Mouse (Mus musculus) midbrain, embryonic 13.5 days (tissue): ENCODE data around the gene Mansc4. TPM values are rescaled to one million over a fixed set of nuclear protein-coding genes. Genes with fewer than 3 reads are reported as not detected.

ENCODE experiments used
- ATAC-seq: fragments of 200-750 bp; cut with Nextera tagmentation; 2 replicates; pipeline ENCODE4 v1.8.0; 2017; ENCODE audit warnings: mild to moderate bottlenecking, moderate TSS enrichment, moderate library complexity
- H3K27ac ChIP-seq: fragments of 300-500 bp; sonication (generic); 2 replicates; pipeline ENCODE4 v1.5.1; 2015; ENCODE audit warnings: inconsistent platforms, mild to moderate bottlenecking, moderate library complexity
- H3K27me3 ChIP-seq: fragments of 300-500 bp; sonication (generic); 2 replicates; pipeline ENCODE4 v1.6.1; 2015; ENCODE audit warnings: mild to moderate bottlenecking, inconsistent platforms
- H3K36me3 ChIP-seq: fragments of 300-500 bp; sonication (generic); 2 replicates; pipeline ENCODE4 v1.6.1; 2015; ENCODE audit warnings: mild to moderate bottlenecking, inconsistent platforms
- H3K4me1 ChIP-seq: fragments of 300-500 bp; sonication (generic); replicated peaks from 2 replicates; pipeline ENCODE4 v1.6.1; 2015; ENCODE audit warnings: inconsistent platforms
- H3K4me2 ChIP-seq: fragments of 300-500 bp; sonication (generic); replicated peaks from 2 replicates; pipeline ENCODE4 v1.6.1; 2015; ENCODE audit warnings: moderate library complexity, mild to moderate bottlenecking, inconsistent platforms
- H3K4me3 ChIP-seq: fragments of 300-500 bp; sonication (generic); replicated peaks from 2 replicates; pipeline ENCODE4 v1.5.1; 2015; ENCODE audit warnings: mild to moderate bottlenecking, inconsistent platforms
- H3K9ac ChIP-seq: fragments of 300-500 bp; sonication (generic); replicated peaks from 2 replicates; pipeline ENCODE4 v1.6.1; 2015; ENCODE audit warnings: mild to moderate bottlenecking, inconsistent platforms
- H3K9me3 ChIP-seq: fragments of 300-500 bp; sonication (generic); 2 replicates; pipeline ENCODE4 v1.6.1; 2016; ENCODE audit warnings: mild to moderate bottlenecking, inconsistent platforms
- WGBS: fragments of 180-500 bp; shearing (Covaris S2); methylation state at CpG from one replicate; pipeline ENCODE4 v1.1.7; 2015; 5-methylcytosine and 5-hydroxymethylcytosine counted together
- polyA plus RNA-seq: library from polyadenylated mRNA; unstranded; fragments of >200 nt; fragmentation: Nextera tagmentation; extraction: Ambion mirVana; gene quantifications from 2 replicates; pipeline ENCODE4 v1.2.1, GENCODE M21; 2015

Mansc4 gene
- polyA plus RNA-seq = 0.52 and 0.53 TPM in 2 replicates

- no peak within 1 kb of the TSS for H3K27ac ChIP-seq
- H3K36me3 ChIP-seq = no peaks in the 10 kb centered on the region
- H3K4me1 ChIP-seq = peaks cover 16% of the 10 kb centered on the region
- WGBS = 3% methylated on average over 20 of the region's 20 CpGs
- ATAC-seq = no peak; the same call in 1 of the 2 replicates
- H3K4me2 ChIP-seq = peak within 1 kb of the TSS; percentile 59
- H3K27me3 ChIP-seq = 0 out of 2 replicates have a peak, but pooled peaks cover 6% of the 10 kb centered on the region
- H3K9me3 ChIP-seq = no peaks in the 10 kb centered on the region
- peak within 1 kb of the TSS; percentile 66 for H3K9ac ChIP-seq
- H3K4me3 ChIP-seq = peak within 1 kb of the TSS; percentile 34
Measured at GRCm38 (mm10) chr6:147086594-147087225, at the start of gene Mansc4. Gene Mansc4, minus strand, starts transcription at chr6:147087032.

GRCm38 (mm10) chr6:147127239-147127638 is 40.4 kb upstream of the Mansc4 start:
- H3K9me3 ChIP-seq = no peaks in the 10 kb centered on the region
- no peak overlapping the region for H3K27ac ChIP-seq
- H3K27me3 ChIP-seq = no peaks in the 10 kb centered on the region
- H3K36me3 ChIP-seq = no peaks in the 10 kb centered on the region
- 93% methylated on average over 10 of the region's 10 CpGs for WGBS
- ATAC-seq = no peak
- H3K4me3 ChIP-seq = no peak overlapping the region
- no peak overlapping the region for H3K9ac ChIP-seq
- no peak overlapping the region for H3K4me2 ChIP-seq
- H3K4me1 ChIP-seq = no peaks in the 10 kb centered on the region

- Histone ChIP-seq H3K27me3 (no peaks in the 10 kb centered on the region), H3K4me3 (no peak overlapping the region), H3K9ac (no peak overlapping the region), H3K4me2 (no peak overlapping the region), H3K27ac (no peak overlapping the region), H3K36me3 (no peaks in the 10 kb centered on the region), H3K4me1 (no peaks in the 10 kb centered on the region), H3K9me3 (no peaks in the 10 kb centered on the region)
- ATAC-seq = no peak
- 67% methylated on average over 6 of the region's 6 CpGs for WGBS
Measured at GRCm38 (mm10) chr6:147121320-147121719, 34.5 kb upstream of the Mansc4 start.

GRCm38 (mm10) chr6:147118190-147118589 is 31.4 kb upstream of the Mansc4 start:
- no peak overlapping the region for H3K4me3 ChIP-seq
- ATAC-seq = no peak
- no peak overlapping the region for H3K27ac ChIP-seq
- WGBS = 92% methylated on average over 3 of the region's 3 CpGs
- no peak overlapping the region for H3K4me2 ChIP-seq
- no peaks in the 10 kb centered on the region for H3K4me1 ChIP-seq
- H3K9me3 ChIP-seq = no peaks in the 10 kb centered on the region
- no peaks in the 10 kb centered on the region for H3K27me3 ChIP-seq
- H3K9ac ChIP-seq = no peak overlapping the region
- H3K36me3 ChIP-seq = no peaks in the 10 kb centered on the region

GRCm38 (mm10) chr6:147117764-147118163 is 30.9 kb upstream of the Mansc4 start:
- H3K4me1 ChIP-seq = no peaks in the 10 kb centered on the region
- no peak overlapping the region for H3K4me2 ChIP-seq
- H3K9me3 ChIP-seq = no peaks in the 10 kb centered on the region
- no peaks in the 10 kb centered on the region for H3K27me3 ChIP-seq
- no peak overlapping the region for H3K9ac ChIP-seq
- peaks cover 2% of the 10 kb centered on the region; the same call in 1 of the 2 replicates for H3K36me3 ChIP-seq
- no peak for ATAC-seq
- no peak overlapping the region for H3K4me3 ChIP-seq
- 95% methylated on average over 7 of the region's 7 CpGs for WGBS
- no peak overlapping the region for H3K27ac ChIP-seq

GRCm38 (mm10) chr6:147116579-147116978 is 29.7 kb upstream of the Mansc4 start:
- H3K27ac ChIP-seq = no peak overlapping the region
- no peaks in the 10 kb centered on the region for H3K27me3 ChIP-seq
- peak; percentile 80 for ATAC-seq
- H3K36me3 ChIP-seq = peaks cover 12% of the 10 kb centered on the region
- no peaks in the 10 kb centered on the region for H3K9me3 ChIP-seq
- no peak overlapping the region for H3K9ac ChIP-seq
- H3K4me2 ChIP-seq = no peak overlapping the region
- WGBS = 9% methylated on average over 10 of the region's 10 CpGs
- H3K4me1 ChIP-seq = no peaks in the 10 kb centered on the region
- H3K4me3 ChIP-seq = no peak overlapping the region

- H3K36me3 ChIP-seq = peaks cover 55% of the 10 kb centered on the region
- no peaks in the 10 kb centered on the region for H3K27me3 ChIP-seq
- no peak overlapping the region for H3K4me3 ChIP-seq
- no peak for ATAC-seq
- 83% methylated on average over 7 of the region's 7 CpGs for WGBS
- no peak overlapping the region for H3K9ac ChIP-seq
- no peaks in the 10 kb centered on the region for H3K4me1 ChIP-seq
- H3K9me3 ChIP-seq = no peaks in the 10 kb centered on the region
- no peak overlapping the region for H3K27ac ChIP-seq
- no peak overlapping the region for H3K4me2 ChIP-seq
Measured at GRCm38 (mm10) chr6:147109283-147109682, 22.5 kb upstream of the Mansc4 start.

- 95% methylated on average over 6 of the region's 6 CpGs for WGBS
- Histone ChIP-seq H3K27me3 (no peaks in the 10 kb centered on the region), H3K4me1 (no peaks in the 10 kb centered on the region), H3K4me3 (no peak overlapping the region), H3K4me2 (no peak overlapping the region), H3K36me3 (peaks cover 54% of the 10 kb centered on the region), H3K27ac (no peak overlapping the region), H3K9ac (no peak overlapping the region), H3K9me3 (no peaks in the 10 kb centered on the region)
- ATAC-seq = no peak
Measured at GRCm38 (mm10) chr6:147106716-147107115, 19.9 kb upstream of the Mansc4 start.

- Histone ChIP-seq H3K9ac (no peak overlapping the region), H3K4me1 (no peaks in the 10 kb centered on the region), H3K27ac (no peak overlapping the region), H3K4me3 (no peak overlapping the region), H3K4me2 (no peak overlapping the region), H3K9me3 (no peaks in the 10 kb centered on the region), H3K27me3 (no peaks in the 10 kb centered on the region), H3K36me3 (peaks cover 55% of the 10 kb centered on the region)
- 0 out of 2 replicates have a peak, but pooled peaks have one; percentile 48 for ATAC-seq
- 96% methylated on average over 1 of the region's 1 CpGs for WGBS
Measured at GRCm38 (mm10) chr6:147105529-147105928, 18.7 kb upstream of the Mansc4 start.

GRCm38 (mm10) chr6:147102293-147102692 is 15.5 kb upstream of the Mansc4 start:
- no peak for ATAC-seq
- 86% methylated on average over 3 of the region's 3 CpGs for WGBS
- no peak overlapping the region for H3K27ac ChIP-seq

GRCm38 (mm10) chr6:147099458-147100277 is 12.8 kb upstream of the Mansc4 start:
- H3K27me3 ChIP-seq = no peaks in the 10 kb centered on the region
- 85% methylated on average over 19 of the region's 19 CpGs for WGBS
- no peak overlapping the region for H3K27ac ChIP-seq
- H3K4me1 ChIP-seq = peaks cover 8% of the 10 kb centered on the region
- H3K4me2 ChIP-seq = no peak overlapping the region
- H3K4me3 ChIP-seq = no peak overlapping the region
- no peaks in the 10 kb centered on the region for H3K9me3 ChIP-seq
- ATAC-seq = no peak
- H3K36me3 ChIP-seq = peaks cover 21% of the 10 kb centered on the region
- H3K9ac ChIP-seq = no peak overlapping the region

More at GRCm38 (mm10) chr6:147102293-147102692, 15.5 kb upstream of the Mansc4 start:
- Histone ChIP-seq H3K4me3 (no peak overlapping the region), H3K36me3 (peaks cover 33% of the 10 kb centered on the region), H3K9ac (no peak overlapping the region), H3K4me1 (0 out of 2 replicates have a peak, but pooled peaks cover 3% of the 10 kb centered on the region), H3K4me2 (no peak overlapping the region), H3K27me3 (no peaks in the 10 kb centered on the region), H3K9me3 (no peaks in the 10 kb centered on the region)

GRCm38 (mm10) chr6:147097346-147097929 is 10.6 kb upstream of the Mansc4 start:
- Histone ChIP-seq H3K4me1 (peaks cover 25% of the 10 kb centered on the region), H3K9me3 (no peaks in the 10 kb centered on the region), H3K9ac (no peak overlapping the region), H3K27ac (no peak overlapping the region), H3K36me3 (peaks cover 6% of the 10 kb centered on the region), H3K27me3 (no peaks in the 10 kb centered on the region), H3K4me3 (no peak overlapping the region), H3K4me2 (no peak overlapping the region)
- 56% methylated on average over 8 of the region's 8 CpGs for WGBS
- ATAC-seq = no peak
